Mouse (Mus musculus): ENCODE measurements around the gene Stim1. TPM values are rescaled to one million over a fixed set of nuclear protein-coding genes. Genes with fewer than 3 reads are reported as not detected.

The Stim1 gene
- polyA plus RNA-seq, 1 experiment from 2014 or later: 47.2 TPM

DNA sequence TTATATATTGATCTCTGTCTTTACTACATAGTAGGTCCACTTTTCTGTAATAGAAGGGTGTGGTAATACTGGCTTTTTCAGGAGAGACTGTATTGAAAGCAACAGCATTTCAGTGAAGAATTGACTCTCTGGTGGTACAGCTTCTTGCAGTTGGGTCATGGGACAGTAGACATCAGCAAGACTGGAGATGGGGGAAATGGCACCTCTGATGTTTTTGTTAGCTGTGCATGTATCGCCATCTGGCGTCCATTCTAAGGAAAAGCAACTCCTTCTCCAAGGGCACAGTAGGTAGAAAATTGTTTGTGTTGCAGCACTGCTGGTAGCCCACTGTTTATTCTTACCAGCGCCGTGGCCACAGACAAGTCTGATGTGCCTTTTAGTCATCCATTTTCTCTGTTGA, 149.8 kb downstream of the Stim1 start:
- ATAC-seq: peak; percentile 47
- no peaks in the 10 kb centered on the region for H3K27me3 ChIP-seq
- ChIA-PET CTCF (interaction anchor here (0.9 to 1.5 kb wide), 6 partner anchors 9 to 161 kb away, joined by 3 to 10 read pairs (median 4); partner anchors contain the start of genes Rhog and Stim1), POLR2A (no interaction called here)
- TF ChIP-seq CTCF (IDR thresholded peaks at IDR 0.05): peak; percentile 85
- in situ Hi-C loops (cut with MboI; ENCODE audit: low pct_unique_long_range_greater_than_20kb): loop anchor here (25.0 kb wide), 1 partner anchor 755 kb away; the partner anchor contains the start of gene Clpb
- DNase-seq (ENCODE audit: low read depth, low spot score): peak; percentile 28

DNA sequence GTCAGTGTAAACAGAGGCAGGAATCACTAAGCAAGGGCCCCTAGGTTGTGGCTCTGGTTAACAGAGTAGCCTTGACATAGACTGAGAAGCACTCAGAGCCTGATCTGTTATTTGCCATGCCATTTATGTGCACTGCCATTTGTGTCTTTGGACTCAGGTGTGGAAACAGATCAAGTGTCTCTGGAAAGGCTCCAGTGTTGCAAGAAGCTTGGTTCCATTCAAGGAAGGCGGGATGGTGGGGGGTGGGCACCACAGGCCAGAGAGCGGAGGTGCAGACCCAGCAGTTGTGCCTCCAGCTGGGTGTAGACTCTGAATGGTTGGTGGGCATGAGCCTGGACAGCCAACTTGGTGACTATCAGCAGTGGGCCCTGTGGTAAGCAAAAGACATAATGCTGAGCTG, 154.4 kb downstream of the Stim1 start:
- POLR2A ChIA-PET: no interaction called here
- no peak for ATAC-seq
- DNase-seq (ENCODE audit: low read depth, low spot score): no peak
- TF ChIP-seq CTCF (IDR thresholded peaks at IDR 0.05): no peak
- in situ Hi-C loops (cut with MboI; ENCODE audit: low pct_unique_long_range_greater_than_20kb): loop anchor here (25.0 kb wide), 1 partner anchor 760 kb away; the partner anchor contains the start of gene Clpb
- CTCF ChIA-PET: interaction anchor here (2.0 kb wide), 1 partner anchor 11 kb away, joined by 6 read pairs; no protein-coding TSS in a partner anchor
- H3K27me3 ChIP-seq: no peaks in the 10 kb centered on the region

DNA sequence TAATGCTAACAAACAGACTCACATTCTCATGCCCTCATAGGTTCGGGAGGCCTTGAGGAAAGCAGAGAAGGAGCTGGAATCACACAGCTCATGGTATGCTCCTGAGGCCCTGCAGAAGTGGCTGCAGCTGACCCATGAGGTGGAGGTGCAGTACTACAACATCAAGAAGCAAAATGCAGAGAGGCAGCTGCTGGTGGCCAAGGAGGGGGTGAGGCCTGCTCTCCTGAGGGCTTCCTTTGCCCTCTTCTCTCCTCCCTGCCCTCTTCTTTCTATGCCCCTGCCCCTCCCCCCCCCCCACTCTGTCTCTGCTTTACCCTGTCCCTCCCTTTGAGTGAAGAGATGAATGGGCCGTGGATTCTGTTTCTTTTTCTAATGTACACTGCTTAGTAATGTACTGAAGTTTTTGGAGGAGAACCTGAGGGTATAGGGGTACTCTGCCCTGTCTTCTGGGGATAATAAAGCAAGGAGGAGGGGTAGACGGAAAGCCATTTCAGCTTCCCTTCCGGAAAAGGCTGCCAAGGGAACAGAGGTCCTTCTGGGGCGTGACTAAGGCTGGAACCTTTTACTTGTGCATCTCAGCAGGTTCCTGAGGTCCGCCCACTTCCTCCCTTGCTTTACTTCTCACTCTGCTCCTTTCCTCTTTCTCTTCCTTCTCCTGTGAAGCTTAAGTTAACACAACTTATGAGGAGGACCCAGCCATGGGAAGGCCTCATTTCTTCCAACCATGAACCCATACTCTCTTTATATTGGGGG, 158.5 kb downstream of the Stim1 start:
- ATAC-seq (no peak), DNase-seq (ENCODE audit: low read depth, low spot score) (no peak)
- in situ Hi-C loops (cut with MboI; ENCODE audit: low pct_unique_long_range_greater_than_20kb): no loop called here
- TF ChIP-seq CTCF (IDR thresholded peaks at IDR 0.05): no peak
- ChIA-PET POLR2A (interaction anchor here (0.6 kb wide), 1 partner anchor 12 kb away, joined by 3 read pairs; no protein-coding TSS in a partner anchor), CTCF (interaction anchor here (0.8 to 1.7 kb wide), 7 partner anchors 8 to 203 kb away, joined by 3 to 5 read pairs (median 4); no protein-coding TSS in a partner anchor)
- no peaks in the 10 kb centered on the region for H3K27me3 ChIP-seq

DNA sequence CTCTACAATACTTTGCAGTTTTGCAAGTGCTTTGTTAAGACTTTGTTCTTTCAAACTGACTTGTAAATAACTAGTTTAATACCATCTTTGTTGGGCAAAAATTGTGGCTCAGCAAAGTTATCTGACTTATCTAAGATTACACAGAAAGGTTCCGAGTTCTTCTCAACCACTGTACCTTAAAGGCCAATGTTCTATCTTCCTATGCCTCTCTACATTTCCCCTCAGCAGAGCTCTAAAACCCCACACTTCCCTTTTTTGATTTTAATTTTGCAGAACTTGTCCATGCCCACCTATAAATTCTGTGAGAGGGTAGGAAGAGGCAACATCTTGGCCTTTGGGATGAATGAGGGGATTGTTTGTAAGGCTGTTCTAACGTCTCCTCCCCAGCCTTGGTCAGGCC, 166.7 kb downstream of the Stim1 start:
- in situ Hi-C loops (cut with MboI; ENCODE audit: low pct_unique_long_range_greater_than_20kb): no loop called here
- CTCF ChIA-PET: interaction anchor here (1.3 kb wide), 1 partner anchor 9 kb away, joined by 5 read pairs; no protein-coding TSS in a partner anchor
- H3K27me3 ChIP-seq: no peaks in the 10 kb centered on the region
- ATAC-seq: no peak
- no peak for TF ChIP-seq CTCF (IDR thresholded peaks at IDR 0.05)
- POLR2A ChIA-PET: no interaction called here
- DNase-seq (ENCODE audit: low read depth, low spot score): no peak

DNA sequence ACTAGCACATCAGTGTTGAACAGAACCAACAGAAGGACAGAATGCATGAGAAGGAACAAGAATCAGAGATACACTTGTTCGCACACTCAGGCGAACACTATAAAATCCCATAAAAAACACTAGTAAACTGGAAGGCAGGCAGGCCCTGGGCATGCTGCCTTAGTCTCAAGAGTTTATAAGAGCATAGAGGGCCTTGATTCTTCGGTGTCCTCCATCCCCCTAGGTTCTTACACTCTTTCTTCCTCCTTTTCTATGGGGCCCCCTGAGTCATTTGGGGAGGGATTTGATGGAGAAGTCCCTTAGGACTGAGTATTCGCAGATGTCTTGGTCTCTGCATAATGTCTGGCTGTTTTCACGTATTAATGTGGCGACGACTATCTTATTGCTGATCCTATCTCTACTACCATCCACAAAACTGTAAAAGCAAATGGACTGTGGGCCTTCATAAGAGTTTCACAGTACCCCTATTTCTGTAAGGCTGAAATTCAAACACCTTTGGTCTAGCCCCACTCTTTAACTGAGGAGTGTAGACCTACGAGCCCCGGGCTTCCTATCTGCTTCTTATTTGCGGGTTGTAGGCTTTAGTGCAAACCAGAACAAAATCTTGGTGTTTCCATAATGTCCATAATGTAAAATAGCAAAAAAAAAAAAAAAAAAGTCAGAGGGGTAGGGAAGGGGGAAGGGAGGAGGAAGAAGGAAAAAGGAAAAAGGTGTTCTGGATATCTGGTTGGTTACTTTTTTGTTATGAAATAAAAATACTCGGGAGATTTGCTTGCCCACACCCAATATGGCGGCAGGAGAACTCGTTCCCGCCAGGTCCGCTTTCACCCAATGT, 173.4 kb downstream of the Stim1 start:
- in situ Hi-C loops (cut with MboI; ENCODE audit: low pct_unique_long_range_greater_than_20kb): no loop called here
- H3K27me3 ChIP-seq: no peaks in the 10 kb centered on the region
- ChIA-PET CTCF (interaction anchor here (0.8 to 1.1 kb wide), 2 partner anchors 8 to 190 kb away, joined by 3 read pairs; no protein-coding TSS in a partner anchor), POLR2A (no interaction called here)
- ATAC-seq: peak; percentile 0
- TF ChIP-seq CTCF (IDR thresholded peaks at IDR 0.05): no peak
- DNase-seq (ENCODE audit: low read depth, low spot score): no peak

DNA sequence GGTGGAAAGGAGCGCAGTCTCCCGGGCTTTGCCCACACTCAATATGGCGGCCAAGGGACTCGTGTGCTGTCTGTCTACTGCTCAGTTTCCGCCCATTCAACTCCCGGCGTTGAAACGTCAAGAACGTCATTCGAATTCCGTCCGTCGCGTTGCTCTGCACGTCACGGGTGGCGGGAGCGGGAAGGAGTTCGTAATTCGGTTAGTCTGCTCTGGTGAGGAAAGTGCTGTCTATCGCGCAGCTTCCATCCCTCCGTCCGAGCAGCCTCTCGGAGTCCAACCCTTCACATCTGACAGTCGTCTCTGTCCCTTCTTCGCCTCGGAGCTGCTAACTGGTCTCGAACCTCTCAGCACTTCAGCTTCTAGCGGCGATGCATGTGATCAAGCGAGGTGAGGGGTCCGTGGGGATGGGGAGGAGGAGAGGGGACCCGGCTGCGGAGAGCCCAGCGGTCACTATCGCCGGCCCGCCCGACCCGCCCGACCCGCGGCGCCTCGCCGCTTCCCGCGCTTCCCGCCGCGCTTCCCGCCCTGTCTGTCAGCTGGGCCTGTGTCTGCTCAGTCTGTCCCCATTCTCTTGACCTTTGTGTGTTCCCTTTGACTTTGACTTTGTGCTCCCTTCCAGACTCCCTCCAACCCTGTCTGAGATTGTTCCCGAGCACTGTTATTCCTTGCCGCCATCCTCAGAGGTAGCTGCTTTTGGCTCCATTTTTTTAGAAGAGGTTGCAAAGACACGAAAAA, 174.2 kb downstream of the Stim1 start, which contains the start of gene Rrm1:
TSS of gene Rrm1 (plus strand) at position 39 of the 735 bp plus-strand sequence.
- in situ Hi-C loops (cut with MboI; ENCODE audit: low pct_unique_long_range_greater_than_20kb): no loop called here
- no peaks in the 10 kb centered on the region for H3K27me3 ChIP-seq
- POLR2A ChIA-PET: interaction anchor here (0.7 kb wide), 1 partner anchor 106 kb away, joined by 3 read pairs; no protein-coding TSS in a partner anchor
- no peak for TF ChIP-seq CTCF (IDR thresholded peaks at IDR 0.05)
- CTCF ChIA-PET: interaction anchor here (1.1 kb wide), 1 partner anchor 9 kb away, joined by 3 read pairs; no protein-coding TSS in a partner anchor
- DNase-seq (ENCODE audit: low read depth, low spot score): peak; percentile 64
- ATAC-seq: peak; percentile 97

DNA sequence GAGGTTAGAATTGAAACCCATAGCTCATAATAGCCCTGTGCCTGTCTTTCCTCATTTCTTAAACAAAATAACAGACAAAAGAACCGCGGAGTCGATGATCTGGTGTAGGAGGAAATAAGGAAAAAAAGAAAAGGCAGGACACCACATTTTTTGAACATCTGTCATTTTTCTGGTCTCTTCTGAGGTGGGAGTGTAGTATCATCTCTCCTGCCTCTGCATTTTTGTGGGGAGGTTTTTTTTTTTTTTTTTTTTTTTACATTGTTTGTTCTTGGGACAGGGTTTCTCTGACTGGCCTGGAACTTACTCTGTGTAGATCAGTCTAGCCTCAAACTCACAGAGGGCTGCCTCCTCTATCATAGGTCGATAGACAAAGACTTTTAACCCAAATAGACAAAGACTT, 174.8 kb downstream of the Stim1 start:
- no peak for TF ChIP-seq CTCF (IDR thresholded peaks at IDR 0.05)
- in situ Hi-C loops (cut with MboI; ENCODE audit: low pct_unique_long_range_greater_than_20kb): no loop called here
- POLR2A ChIA-PET: interaction anchor here (0.7 kb wide), 1 partner anchor 107 kb away, joined by 3 read pairs; no protein-coding TSS in a partner anchor
- DNase-seq (ENCODE audit: low read depth, low spot score) (no peak), ATAC-seq (no peak)
- CTCF ChIA-PET: interaction anchor here (1.1 kb wide), 1 partner anchor 9 kb away, joined by 3 read pairs; no protein-coding TSS in a partner anchor
- no peaks in the 10 kb centered on the region for H3K27me3 ChIP-seq

DNA sequence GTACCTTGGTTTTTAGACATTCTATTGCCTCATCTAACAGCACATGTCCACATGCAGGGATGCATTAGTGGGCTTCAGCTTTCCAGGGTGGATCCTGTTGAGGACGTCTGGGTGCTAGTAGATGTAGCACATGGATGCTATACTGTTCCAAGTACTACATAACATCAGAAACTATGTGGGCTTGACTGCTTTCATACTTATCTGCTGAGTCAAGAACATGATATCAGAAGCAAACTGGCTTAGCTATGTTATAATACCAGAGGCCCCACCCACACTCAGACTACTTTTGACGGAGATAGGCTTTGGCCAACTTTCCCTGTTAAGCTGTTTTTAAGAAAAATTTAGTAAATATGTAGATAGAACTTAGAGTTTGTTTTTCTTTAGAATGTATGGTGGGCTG, 176.7 kb downstream of the Stim1 start:
- in situ Hi-C loops (cut with MboI; ENCODE audit: low pct_unique_long_range_greater_than_20kb): no loop called here
- ChIA-PET CTCF (no interaction called here), POLR2A (interaction anchor here (0.6 kb wide), 2 partner anchors 13 to 194 kb away, joined by 3 to 4 read pairs; no protein-coding TSS in a partner anchor)
- no peak for DNase-seq (ENCODE audit: low read depth, low spot score)
- no peak for TF ChIP-seq CTCF (IDR thresholded peaks at IDR 0.05)
- H3K27me3 ChIP-seq: no peaks in the 10 kb centered on the region
- ATAC-seq: no peak

DNA sequence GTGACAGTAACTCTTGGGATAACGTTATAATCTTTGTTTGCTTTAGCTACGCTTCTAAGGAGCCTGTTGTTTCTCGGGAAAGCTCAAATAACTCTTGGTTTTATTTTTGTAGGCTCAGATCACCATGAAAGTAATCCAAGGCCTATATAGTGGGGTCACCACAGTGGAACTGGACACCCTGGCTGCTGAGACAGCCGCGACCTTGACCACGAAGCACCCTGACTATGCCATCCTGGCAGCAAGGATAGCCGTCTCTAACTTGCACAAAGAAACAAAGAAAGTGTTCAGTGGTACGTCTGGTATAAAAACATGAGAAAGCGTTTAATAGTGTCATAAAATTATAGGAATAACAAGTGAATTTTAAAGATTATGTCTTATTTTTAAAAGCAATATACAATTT, 178.8 kb downstream of the Stim1 start:
- no peaks in the 10 kb centered on the region for H3K27me3 ChIP-seq
- ATAC-seq (no peak), DNase-seq (ENCODE audit: low read depth, low spot score) (no peak)
- no peak for TF ChIP-seq CTCF (IDR thresholded peaks at IDR 0.05)
- ChIA-PET POLR2A (interaction anchor here (0.5 kb wide), 1 partner anchor 136 kb away, joined by 3 read pairs; no protein-coding TSS in a partner anchor), CTCF (interaction anchor here (1.6 kb wide), 1 partner anchor 10 kb away, joined by 3 read pairs; no protein-coding TSS in a partner anchor)
- in situ Hi-C loops (cut with MboI; ENCODE audit: low pct_unique_long_range_greater_than_20kb): no loop called here

Data from Patski (cell line).